Comparison of ENCODE assay signal across 8 mouse cellular contexts in genomic region chrX:12079059-12079308, GRCm38 (mm10).
DNase-seq lines count a peak whose midpoint lies in the region; ATAC-seq and TF ChIP-seq lines count a peak whose summit lies in the region.

No protein-coding gene starts in this region.

- H3K9ac ChIP-seq in limb, embryonic 11.5 days (ENCODE audit: low read length), result peak overlapping the region; percentile 74

- peak overlapping the region; percentile 61 for H3K4me3 ChIP-seq in limb, embryonic 11.5 days (ENCODE audit: low read depth, low read length)
- H3K4me3 ChIP-seq in small intestine, adult 2 months (ENCODE audit: low read depth, low read length), result peak overlapping the region; percentile 100

- no peak for TF ChIP-seq POLR2A in small intestine, adult 2 months (IDR thresholded peaks at IDR 0.05; ENCODE audit: low read depth, low read length)

- no peak overlapping the region; the same call in 1 of the 2 replicates for H3K27ac ChIP-seq in limb, embryonic 11.5 days (replicated peaks; ENCODE audit: low read depth, low read length)
- H3K27ac ChIP-seq in small intestine, adult 2 months (ENCODE audit: insufficient read depth, low read depth, low read length), result no peak overlapping the region

- no peak for ATAC-seq in limb, embryonic 11.5 days (ENCODE audit: insufficient number of reproducible peaks, low FRiP score, low TSS enrichment, low read depth)
- no peak for ATAC-seq in granulocyte monocyte progenitor cell, adult 5-6 weeks (replicated peaks; ENCODE audit: poor library complexity, severe bottlenecking)

- H3K36me3 ChIP-seq in limb, embryonic 11.5 days (ENCODE audit: control insufficient read depth, insufficient read depth, low read length), result no peaks in the 10 kb centered on the region
- H3K36me3 ChIP-seq in small intestine, adult 2 months (ENCODE audit: control insufficient read depth, insufficient read depth, low read length), result no peaks in the 10 kb centered on the region

- no peaks in the 10 kb centered on the region for H3K9me3 ChIP-seq in limb, embryonic 11.5 days (ENCODE audit: control insufficient read depth, low read length)

- peaks cover 77% of the 10 kb centered on the region for H3K27me3 ChIP-seq in limb, embryonic 11.5 days (ENCODE audit: control insufficient read depth, insufficient read depth, low read length)
- no peaks in the 10 kb centered on the region for H3K27me3 ChIP-seq in small intestine, adult 2 months (ENCODE audit: control insufficient read depth, insufficient read depth, low read length)

- 3% methylated on average over 27 of the region's 27 CpGs for WGBS in limb, embryonic 11.5 days
- 6% methylated on average over 27 of the region's 27 CpGs for WGBS in small intestine, adult 2 months

- H3K4me2 ChIP-seq in limb, embryonic 11.5 days (ENCODE audit: low read depth, severe bottlenecking), result peak overlapping the region; percentile 86

- H3K4me1 ChIP-seq in limb, embryonic 11.5 days (ENCODE audit: control insufficient read depth, insufficient read depth, low read length), result peaks cover 29% of the 10 kb centered on the region
- peaks cover 2% of the 10 kb centered on the region; the same call in 1 of the 2 replicates for H3K4me1 ChIP-seq in small intestine, adult 2 months (ENCODE audit: control insufficient read depth, insufficient read depth, insufficient read length, low read length)

- TF ChIP-seq CTCF in small intestine, adult 2 months (IDR thresholded peaks at IDR 0.05; ENCODE audit: extremely low read depth, insufficient read length, insufficient replicate concordance, low read depth, low read length), result no peak

- DNase-seq in adrenal gland, adult 2 months, result peak; percentile 68
- DNase-seq in adrenal gland, adult (ENCODE audit: inconsistent age in 2 of 2, low spot score in 1 of 2), result no peak
- peak; percentile 40 for DNase-seq in ovary, postnatal 36 days (ENCODE audit: low spot score)
- DNase-seq in ovary, postnatal 10 days (ENCODE audit: low spot score), result no peak
- no peak for DNase-seq in limb, embryonic 11.5 days (ENCODE audit: low spot score)
- DNase-seq in spleen, postnatal 36 days (ENCODE audit: low spot score in 2 of 2), result no peak

Comparison
In these comparisons a context has a peak if more than half of its experiments do, and no peak if none do; other contexts are left out.
1. DNase-seq: peak in adrenal gland, adult 2 months (single experiment) and ovary, postnatal 36 days (single experiment); none in adrenal gland, adult (0 of 2), ovary, postnatal 10 days (single experiment), limb, embryonic 11.5 days (single experiment) and spleen, postnatal 36 days (0 of 2).